Mouse (Mus musculus): ENCODE results near the gene Mcm3.

Mcm3 gene

DNA sequence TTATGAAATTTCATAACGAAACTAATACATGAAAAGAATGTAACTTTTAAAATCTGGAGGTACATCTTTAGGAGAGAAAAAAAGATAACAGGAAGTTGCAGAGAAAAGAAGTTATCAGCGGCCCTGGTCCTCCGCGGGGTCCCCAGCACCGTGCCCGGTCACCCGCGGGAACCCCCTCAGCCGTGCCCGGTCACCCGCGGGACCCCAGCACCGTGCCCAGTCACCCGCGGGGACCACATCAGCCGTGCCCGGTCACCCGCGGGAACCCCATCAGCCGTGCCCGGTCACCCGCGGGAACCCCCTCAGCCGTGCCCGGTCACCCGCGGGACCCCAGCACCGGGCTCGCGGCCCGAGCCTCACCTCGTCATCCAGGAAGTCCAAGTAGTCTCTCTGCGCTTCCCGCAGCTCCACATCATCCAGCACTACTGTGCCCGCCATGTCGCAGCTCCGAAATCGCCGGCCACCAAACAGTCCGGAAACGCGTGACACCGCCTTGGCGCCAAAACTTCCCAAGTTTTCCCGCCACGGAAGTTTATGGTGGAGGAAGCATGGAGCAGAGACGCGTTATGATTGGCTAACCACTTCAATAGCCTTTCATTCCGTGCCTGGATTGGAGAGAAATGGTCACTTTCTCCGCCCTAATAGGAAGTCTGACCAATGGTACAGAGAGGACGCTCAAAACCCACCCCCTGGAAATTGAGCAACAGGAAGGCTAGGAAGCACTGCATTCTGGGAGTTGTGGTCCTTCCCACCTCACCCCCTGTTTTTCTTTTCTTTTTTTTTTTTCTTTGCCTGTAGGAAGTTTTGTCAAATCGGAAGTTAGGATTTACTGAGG lies at the start of gene Mcm3:
Gene Mcm3, minus strand, starts transcription at position 542 of the 835 bp plus-strand sequence.
- peak; percentile 88 for DNase-seq

DNA sequence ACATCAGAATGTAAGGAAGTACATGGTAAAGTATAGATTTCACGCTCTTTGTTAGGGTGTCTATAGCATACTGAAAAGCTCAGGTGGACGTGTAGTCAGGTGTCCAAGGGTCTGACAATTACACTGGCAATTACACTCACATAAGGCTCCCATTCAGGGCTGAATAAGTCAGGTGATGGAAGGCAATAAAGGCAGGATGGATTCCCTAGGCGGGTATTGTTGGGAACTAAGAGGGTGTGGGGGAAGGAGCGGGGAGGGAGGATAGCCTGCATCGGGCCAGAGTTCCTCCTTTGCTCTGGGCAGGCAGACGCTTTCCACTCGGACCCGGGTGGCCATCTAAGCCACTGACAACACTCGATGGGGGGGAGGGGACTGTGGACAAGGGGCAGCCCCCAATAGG lies 47.9 kb upstream of the Mcm3 start:
- DNase-seq, result no peak

DNA sequence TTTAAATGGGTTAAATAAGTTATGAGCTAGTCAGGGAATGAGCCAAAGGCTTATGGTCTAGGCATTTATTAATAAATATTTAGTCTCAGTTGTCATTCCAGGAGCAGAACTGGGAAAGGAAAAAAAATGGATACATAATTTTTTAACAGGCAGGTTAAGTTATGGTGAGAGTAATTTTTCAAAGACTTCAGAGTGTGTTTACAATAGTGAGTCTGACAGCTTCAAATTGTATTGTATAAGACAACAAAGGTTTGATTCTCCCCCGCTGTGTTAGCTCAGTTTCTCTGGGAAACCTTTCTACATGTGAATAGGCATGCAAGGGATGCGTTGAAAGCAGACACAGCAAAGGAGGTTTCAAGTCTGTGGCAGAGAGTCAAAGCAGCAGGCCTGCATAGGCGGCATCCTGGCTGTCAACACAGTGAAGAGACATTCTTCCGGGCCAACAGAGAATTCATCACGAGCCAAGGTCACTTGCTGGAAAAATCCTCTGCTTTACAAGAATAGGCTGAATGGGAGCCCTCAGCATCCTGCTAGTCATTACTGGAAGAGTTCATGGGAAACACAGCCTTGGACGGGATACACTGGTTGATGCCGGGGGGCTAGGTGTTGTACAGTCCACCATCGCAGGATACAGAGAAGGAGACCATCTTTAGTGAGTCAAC lies 47.3 kb upstream of the Mcm3 start:
- DNase-seq, result no peak

DNA sequence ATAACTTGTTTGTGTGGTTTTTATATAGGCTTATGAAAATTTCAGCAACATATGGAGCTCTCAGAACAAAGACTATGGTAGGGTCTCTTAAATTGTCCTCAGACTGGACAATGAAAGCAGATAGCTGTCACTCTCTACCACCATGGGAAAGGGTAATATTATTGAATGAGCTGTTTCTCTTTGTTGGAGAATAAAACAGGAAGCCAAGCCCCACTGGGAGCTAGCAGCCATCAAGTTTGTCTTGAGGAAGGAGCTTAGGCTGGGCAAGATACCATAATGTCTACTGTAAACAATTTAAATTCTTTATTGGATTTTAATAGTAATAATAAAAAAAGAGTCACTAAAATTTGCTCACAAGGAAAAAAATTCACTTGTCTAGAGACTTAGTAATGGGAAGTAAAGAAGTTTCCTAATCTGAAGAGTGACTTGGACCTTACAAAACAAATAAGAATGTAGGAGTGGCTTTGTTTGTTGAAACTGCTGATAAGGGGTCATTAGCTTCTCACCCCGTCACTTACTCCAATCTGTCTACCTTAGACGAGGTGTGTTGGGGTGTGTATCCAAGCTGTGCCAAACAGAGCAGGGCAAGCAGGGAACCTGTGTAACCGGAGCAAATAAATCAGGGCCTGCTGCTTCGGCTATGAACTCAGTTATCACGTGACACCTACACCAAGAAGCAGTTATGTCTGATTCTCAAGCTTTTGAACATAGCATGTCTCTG lies 43.5 kb upstream of the Mcm3 start:
- no peak for DNase-seq

DNA sequence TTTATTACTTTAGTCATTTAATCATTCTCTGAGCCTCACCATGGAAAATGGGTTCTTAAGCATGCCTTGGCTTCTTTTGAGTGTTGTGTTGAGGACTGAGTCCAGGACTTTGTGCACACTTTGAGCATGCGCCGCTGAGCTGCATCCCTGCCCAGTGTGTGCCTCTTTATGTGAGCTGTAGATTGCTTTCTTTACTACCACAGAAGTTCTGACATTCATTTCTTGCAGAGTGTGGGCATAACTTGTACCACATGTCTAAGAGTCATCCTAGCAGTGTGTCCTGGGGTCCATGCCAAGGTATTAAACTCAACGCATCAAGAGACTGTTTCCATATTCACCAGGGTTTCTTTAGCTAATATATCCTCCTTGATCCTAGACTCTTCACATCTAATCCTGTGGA lies 41.8 kb upstream of the Mcm3 start:
- no peak for DNase-seq

DNA sequence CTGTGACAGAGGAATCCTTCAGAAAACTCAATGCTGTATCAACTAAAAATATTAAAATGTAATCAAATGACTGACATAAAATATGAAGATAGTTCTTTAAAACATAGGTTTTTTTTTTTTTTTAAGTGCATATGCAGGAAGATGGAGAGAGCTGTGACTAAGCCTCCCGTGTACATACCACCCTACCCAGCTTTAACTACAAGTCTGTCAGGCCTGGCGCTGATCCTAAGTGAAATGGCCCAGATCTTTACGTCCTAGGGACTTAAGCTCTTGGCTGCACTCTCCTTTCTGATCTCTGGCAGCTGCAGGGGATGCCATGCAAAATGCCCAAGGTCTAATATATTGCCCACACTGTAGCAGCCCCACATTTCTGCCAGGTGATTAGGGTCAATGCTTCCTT lies 40.7 kb upstream of the Mcm3 start:
- no peak for DNase-seq

DNA sequence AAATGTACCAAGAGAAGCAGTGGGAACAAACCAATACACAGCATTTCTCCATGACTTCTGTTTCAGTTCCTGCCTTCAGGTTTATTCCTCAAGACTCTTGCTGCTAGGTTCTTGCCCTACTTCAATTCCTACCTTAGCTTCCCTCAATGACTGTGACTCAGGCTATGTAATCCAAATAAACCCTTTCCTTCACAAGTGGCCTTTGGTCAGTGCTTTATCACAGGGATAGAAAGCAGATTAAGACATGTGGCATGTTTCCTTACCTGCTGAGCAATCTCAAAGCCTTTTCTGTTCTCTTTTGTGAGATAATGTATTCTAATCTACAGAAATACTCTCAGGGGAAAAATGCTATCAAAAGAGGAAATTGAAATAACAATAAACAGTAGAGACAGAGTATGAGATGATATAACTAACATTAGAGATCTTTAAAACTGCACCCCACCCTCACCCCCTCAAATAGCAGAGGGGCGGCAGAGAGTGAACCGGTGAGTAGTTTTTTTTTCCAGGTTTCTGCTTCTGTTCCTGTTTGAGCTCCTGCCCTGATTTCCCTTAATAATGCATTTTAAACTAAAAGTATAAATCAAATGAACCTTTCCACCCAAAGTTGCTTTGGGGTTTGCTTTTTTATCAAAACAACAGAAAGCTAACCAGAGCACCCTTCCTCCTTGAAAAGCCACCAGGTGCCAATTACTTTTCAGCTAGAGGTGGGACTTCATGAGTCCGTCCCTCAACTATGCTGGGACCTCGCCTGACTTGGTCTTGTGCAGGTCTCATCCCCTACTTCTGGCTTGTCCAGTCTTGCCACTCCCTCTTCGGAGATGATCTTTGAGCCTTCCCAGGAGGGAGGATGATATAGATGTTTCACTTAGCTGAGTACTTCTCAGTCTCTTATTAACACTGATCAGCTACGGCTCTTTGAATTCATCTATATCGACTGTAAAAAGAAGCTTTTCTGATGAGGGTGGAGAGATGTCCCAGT lies 37.1 kb upstream of the Mcm3 start:
- no peak for DNase-seq

DNA sequence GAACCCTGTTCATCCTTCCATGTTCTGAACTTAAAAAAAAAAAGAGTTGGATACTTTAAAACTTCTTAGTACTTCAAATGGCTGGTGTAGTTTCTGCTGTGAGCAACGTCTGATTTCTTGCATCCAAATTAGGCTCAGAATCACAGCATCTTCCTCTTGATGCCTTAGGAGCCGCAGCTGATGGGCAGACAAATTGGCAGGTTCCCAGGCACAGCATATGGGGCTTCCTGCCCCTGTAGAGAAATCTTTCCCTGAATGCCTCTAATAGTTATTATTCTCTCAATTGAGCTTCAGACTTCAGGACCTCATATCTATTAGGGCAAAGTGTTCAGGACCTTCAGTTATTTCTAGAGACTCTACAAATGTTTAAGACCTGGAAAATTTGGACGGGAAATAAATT lies 19.8 kb upstream of the Mcm3 start:
- no peak for DNase-seq

DNA sequence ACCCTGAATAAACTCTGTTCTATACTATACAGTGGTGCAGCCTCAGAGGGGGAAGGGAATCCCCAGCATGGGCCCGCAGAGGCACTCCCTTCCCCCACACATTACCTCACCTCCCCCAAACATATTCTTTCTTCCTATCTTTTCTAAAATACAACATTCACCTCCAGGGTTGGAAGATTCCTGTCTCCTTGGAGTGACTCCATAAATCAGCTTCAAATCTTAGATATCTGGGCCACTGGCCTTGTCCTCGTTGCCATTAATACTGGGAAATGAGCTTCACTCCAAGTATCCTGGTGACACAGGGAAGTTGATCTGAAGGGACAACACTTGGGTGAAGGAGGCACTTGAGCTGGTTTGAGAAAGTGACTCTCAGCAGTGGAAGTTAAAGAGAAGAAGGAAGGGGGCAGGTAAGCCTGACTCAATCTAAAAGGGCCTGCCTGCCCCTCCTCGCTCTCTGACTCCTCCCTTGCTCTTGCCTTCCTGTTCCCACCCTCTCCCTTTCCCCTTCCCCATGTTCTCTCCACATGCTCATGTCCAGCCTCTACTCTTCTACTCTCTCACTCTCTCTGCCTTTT lies 16.5 kb upstream of the Mcm3 start:
- DNase-seq, result no peak

DNA sequence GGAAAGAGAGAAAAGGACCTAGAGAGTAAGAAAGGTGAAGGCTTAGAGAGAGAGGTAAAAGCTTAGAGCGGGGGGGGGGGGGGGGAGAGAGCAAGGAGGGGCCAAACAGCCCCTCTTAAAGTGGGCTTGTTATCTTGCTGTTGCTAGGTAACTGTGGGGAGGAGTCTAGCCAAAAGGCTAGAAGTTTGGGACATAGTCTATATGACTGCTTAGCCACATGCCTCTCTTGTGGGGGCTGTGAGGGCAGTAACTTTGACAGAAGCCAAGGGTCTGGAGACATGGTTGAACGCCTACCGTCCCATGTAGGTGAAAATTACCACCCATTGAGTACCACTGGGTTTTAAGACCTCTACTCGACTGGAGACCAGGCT lies 13.0 kb upstream of the Mcm3 start:
- no peak for DNase-seq

DNA sequence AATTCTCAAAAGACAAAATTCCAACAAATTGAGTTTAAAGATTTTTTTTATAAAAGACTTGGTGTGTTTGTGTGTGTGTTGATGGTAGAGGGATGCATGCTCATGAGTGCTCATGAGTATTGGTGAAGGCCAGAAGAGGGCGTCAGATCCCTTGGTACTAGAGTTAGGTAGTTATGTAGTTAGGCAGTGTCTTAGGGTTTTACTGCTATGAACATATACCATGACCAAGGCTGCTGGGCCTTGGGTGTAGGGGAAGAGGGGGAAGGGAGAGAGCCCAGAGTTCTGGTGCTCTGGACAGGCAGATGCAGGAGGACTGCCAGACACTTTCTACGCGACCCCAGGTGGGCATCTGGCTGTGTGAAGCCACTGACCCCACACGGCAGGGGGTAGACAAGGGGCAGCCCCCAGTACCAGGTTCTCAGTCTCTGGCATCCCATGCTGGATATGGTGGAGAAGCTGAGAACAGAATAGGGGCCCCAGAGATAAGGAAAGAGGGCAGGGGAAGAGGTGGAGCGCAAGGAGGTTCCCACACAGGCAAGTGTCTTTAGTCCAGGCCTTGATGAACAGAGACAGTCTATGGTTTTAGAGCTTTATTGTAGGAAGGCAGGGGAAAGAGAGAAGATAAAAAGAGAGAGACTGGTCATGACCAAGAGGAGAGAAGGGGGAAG lies 12.5 kb upstream of the Mcm3 start:
- DNase-seq, result no peak

DNA sequence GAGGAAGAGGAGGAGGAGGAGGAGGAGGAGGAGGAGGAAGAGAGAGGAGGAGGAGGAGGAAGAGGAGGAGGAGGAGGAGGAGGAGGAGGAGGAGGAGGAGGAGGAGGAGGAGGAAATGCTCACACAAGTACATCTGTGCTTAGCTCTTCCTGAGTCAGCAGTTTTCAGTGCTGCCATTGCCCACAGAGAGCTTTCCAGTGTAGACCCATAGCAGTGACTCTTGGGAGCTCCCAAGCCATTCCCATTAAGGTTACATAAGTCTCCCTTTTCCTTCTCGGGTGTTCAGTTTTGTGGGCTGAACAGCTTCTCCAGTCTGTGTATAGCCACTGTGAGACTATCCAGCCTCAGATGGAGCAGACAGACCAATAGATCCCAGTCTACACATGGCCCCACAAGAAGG lies 10.4 kb upstream of the Mcm3 start:
- DNase-seq, result no peak

DNA sequence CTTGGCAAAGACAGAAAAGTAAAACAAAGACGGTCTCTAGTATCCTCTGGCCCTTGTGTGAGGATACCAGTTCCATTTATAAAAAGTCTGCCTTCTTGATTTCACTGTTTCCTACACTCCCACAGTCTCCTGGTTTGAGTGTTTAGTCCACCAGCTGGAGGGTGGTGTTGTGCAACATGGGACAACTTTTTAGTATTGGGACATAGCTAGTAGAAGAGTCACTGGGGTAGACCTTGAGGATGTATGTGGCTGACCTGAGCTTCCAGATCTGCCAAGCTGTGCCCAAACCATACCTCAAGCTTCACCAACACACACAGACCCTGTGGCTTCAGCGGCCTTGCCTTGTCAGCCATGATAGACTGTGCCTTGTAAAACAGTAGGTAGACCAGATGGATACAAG lies 7.9 kb upstream of the Mcm3 start:
- no peak for DNase-seq

DNA sequence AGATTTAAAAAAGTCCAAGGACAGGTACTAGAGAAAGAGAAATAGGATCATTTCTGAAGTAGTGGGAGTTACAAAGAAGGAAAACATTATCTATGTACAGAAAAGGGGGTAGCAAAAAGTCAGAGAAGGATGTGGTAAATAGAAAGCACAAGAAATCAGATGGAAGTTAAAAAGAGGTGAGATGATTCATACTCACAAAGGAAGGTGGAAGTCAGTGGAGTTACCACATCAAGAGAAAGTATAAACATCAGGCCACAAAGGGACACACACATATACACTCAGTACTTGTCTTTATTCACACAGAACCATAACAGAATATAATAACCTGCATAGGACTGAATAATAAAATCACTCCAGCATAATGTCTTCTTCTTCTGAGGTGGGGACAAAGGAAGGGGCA lies 4.9 kb upstream of the Mcm3 start:
- no peak for DNase-seq

DNA sequence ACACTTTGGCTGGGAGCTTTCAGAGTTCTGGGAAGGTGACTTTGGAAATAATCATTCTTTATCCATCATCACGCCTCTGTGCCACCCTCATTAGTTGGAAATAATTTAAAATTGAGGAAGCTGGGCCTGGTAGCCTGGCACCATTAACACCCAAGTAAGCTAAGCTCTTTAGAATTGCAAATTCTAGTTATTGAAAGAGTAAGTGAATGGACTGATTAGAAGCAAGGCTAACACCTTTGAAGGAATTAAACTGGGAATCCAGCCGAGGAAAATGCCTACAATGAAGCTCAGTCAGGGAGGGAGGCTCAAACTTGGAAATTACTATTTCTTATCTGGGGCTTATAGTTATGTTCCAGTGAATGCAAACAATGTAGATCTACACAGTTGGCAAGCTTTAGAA lies 3.8 kb upstream of the Mcm3 start:
- no peak for DNase-seq

DNA sequence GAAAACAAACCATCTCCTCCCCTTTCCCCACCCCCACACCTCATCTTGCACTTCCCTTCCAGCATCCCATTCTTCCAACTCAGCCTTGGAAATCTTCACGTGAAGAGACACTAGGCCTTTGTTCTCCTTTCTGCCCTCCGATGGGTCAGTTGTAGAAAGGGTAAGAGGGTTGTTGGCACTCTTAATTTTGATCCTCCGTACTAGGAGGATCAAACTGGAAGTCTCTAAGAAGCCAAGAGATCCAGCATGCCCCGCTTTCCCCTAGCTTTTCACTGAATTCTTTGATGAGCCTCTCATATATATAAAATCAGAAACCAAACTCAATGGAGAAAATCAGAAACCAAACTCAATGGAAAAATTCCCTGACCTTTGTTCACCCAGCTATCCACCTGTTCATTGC lies 3.4 kb upstream of the Mcm3 start:
- DNase-seq, result no peak

DNA sequence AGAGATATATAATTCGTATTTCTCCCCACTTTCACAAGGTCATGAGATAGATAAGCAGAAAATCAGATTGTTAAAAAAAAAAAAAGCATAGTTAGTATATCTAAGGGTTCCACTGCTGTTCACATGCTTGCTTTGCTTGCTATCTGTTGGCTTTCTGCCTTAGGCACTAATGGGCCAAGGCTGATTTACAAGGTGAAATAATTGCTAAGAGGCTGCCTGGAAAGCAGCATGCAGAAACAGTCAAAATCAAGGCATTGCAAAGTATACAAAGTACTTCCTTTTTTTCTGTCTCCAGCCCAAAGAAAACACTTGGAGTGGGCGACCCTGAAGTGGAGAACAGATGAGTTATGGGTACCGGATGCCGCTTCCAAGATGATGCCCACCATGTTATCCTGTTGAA lies 847 bp upstream of the Mcm3 start:
- no peak for DNase-seq

DNA sequence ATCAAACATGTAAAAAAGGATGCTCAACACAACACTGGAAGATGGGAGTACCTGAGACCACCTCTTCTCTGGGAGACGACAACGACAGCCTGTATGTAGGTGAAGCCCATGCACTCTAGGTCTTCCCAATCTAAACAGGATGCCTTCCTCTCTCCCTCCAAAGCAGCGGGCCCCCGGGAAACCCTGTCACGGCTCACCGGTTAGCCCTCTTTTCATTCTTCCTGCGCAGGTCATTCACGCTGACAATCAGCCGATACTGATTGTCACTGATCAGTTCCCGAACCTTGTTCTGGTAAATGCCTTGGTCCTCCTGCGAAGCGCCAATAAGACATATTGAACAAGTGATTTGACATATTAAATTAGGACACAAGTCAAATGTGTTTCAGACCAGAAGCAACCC lies 2.5 kb downstream of the Mcm3 start:
- DNase-seq, result no peak

DNA sequence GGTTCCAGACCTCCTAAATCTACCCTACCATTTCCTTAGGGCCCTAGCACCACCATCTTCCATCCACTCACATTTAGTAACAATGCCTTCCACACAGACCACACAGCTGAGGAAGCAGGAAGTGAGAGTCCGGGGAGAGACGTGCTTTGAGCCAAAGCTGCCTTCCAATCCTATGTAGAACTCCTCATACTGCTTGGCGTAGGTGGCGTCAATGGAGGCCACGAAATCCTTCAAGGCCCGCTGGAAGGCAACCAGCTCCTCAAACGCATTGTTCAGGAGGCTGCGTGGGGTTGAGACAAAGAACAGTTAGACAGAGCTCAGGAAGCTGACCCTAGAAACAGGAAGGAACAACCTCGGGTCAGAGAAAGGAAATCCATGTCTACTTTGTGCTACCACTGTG lies 2.9 kb downstream of the Mcm3 start:
- DNase-seq, result no peak

DNA sequence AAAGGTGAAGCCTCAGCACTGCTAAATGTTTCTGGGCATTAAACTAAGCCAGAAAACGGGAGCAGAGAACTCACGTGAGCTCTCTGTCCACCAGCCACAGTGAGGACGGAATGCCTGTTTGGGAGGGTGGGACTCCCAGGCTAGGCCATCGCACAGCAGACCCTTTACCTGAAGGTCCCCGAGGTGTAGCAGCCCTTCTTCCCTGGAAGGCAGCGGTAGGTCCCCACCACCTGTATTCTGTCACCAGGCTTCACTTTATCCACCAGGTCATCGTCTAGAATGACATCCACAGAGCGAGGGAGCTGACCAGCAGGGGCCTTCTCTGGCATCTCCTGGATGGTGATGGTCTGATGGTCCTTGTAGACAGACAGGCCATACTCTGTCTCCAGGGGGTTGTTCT lies 5.6 kb downstream of the Mcm3 start:
- no peak for DNase-seq

DNA sequence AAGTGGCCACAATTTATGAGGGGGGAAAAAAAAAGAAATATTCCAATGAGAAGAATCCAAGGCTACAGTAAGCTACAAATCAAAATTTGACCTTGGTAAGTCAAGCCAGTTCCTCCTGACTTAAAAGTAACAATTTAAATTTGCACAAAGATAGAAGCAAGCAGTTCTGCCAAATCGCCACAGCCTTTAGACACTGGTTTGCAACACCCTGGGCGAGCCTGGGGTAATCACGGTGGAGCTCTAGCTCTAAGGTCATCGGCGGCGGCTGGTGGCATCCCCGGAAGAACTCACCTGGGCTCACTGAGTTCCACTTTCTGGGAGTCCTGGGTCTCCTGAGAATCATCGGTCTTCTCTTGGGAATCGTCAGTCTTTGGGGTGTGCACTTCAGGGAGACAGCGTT lies 15.6 kb downstream of the Mcm3 start:
- DNase-seq, result no peak

Data from kidney, adult 18-20 months (tissue).